Mouse (Mus musculus) MEL (cell line): ENCODE results near the gene LTO1. TPM values are rescaled to one million over a fixed set of nuclear protein-coding genes. Genes with fewer than 3 reads are reported as not detected.

Source experiments
- DNase-seq: peaks from one replicate; pipeline ENCODE4 v3.0.0; 2011; ENCODE audit warnings: low read depth, low spot score
- H3K27ac ChIP-seq: 2 replicates; pipeline ENCODE4 v1.5.1; 2012; ENCODE audit warnings: low read depth, mild to moderate bottlenecking, control low read depth, low read length, moderate library complexity; ENCODE audit not compliant: control insufficient read depth
- H3K27me3 ChIP-seq, 2 experiments: fragments of 150-350 bp in 1 of 2; sonication (generic) in 1 of 2; 2 replicates each; pipeline ENCODE4 v1.6.1; 2012; ENCODE audit warnings: low read length in 2 of 2, mild to moderate bottlenecking in 2 of 2, improper control_type of control experiment in 1 of 2, moderate library complexity in 1 of 2; ENCODE audit not compliant: insufficient read depth in 2 of 2, control insufficient read depth in 1 of 2
- H3K36me3 ChIP-seq, 2 experiments: 2 replicates each; pipeline ENCODE4 v1.6.1; 2012 to 2014; ENCODE audit warnings: low read length in 2 of 2, improper control_type of control experiment in 1 of 2, inconsistent platforms in 1 of 2, mild to moderate bottlenecking in 1 of 2; ENCODE audit not compliant: insufficient read depth in 2 of 2, control insufficient read depth in 1 of 2
- H3K4me1 ChIP-seq, 2 experiments: fragments of 150-350 bp in 1 of 2; sonication (generic) in 1 of 2; 2 replicates each; pipeline ENCODE4 v1.6.1; 2012; ENCODE audit warnings: low read length in 2 of 2, improper control_type of control experiment in 1 of 2, mild to moderate bottlenecking in 1 of 2; ENCODE audit not compliant: insufficient read depth in 2 of 2, control insufficient read depth in 1 of 2
- H3K4me3 ChIP-seq, 2 experiments: fragments of 150-350 bp in 1 of 2; sonication (generic) in 1 of 2; 2 replicates each; pipeline ENCODE4 v1.5.1; 2012; ENCODE audit warnings: low read depth in 2 of 2, low read length in 2 of 2, mild to moderate bottlenecking in 2 of 2, moderate library complexity in 2 of 2, control low read depth in 1 of 2, improper control_type of control experiment in 1 of 2; ENCODE audit not compliant: control insufficient read depth in 1 of 2, insufficient read depth in 1 of 2
- H3K79me2 ChIP-seq: 2 replicates; pipeline ENCODE4 v1.6.1; 2012; ENCODE audit warnings: mild to moderate bottlenecking, low read length, moderate library complexity; ENCODE audit not compliant: control insufficient read depth, poor library complexity, insufficient read depth
- H3K9ac ChIP-seq: 2 replicates; pipeline ENCODE4 v1.6.1; 2012; ENCODE audit warnings: low read depth, mild to moderate bottlenecking, control low read depth, low read length, moderate library complexity; ENCODE audit not compliant: control insufficient read depth, poor library complexity, severe bottlenecking
- H3K9me3 ChIP-seq: fragments of 150-350 bp; sonication (generic); replicated peaks from 2 replicates; pipeline ENCODE4 v1.6.1; 2012; ENCODE audit warnings: mild to moderate bottlenecking, low read length, improper control_type of control experiment, moderate library complexity; ENCODE audit not compliant: insufficient read depth
- BHLHE40 ChIP-seq: IDR thresholded peaks from 2 replicates; pipeline ENCODE4 v1.6.1; 2012; ENCODE audit warnings: low read depth, mild to moderate bottlenecking, inconsistent platforms, low read length, improper control_type of control experiment, borderline replicate concordance
- CHD1 ChIP-seq: IDR thresholded peaks from 2 replicates; pipeline ENCODE4 v1.6.1; 2012; ENCODE audit warnings: low read depth, mild to moderate bottlenecking, inconsistent platforms, low read length, improper control_type of control experiment
- CHD2 ChIP-seq: IDR thresholded peaks from 2 replicates; pipeline ENCODE4 v1.6.1; 2011; ENCODE audit warnings: low read length, improper control_type of control experiment
- E2F4 ChIP-seq: IDR thresholded peaks from 2 replicates; pipeline ENCODE4 v1.6.1; 2011; ENCODE audit warnings: low read depth, low read length, improper control_type of control experiment, borderline replicate concordance
- ELF1 ChIP-seq: IDR thresholded peaks from 2 replicates; pipeline ENCODE4 v1.6.1; 2014; ENCODE audit warnings: low read depth, mild to moderate bottlenecking, inconsistent platforms, low read length, improper control_type of control experiment, moderate library complexity
- ETS1 ChIP-seq: IDR thresholded peaks from 2 replicates; pipeline ENCODE4 v1.6.1; 2012; ENCODE audit warnings: low read depth, mild to moderate bottlenecking, inconsistent platforms, low read length, improper control_type of control experiment, moderate library complexity
- JUND ChIP-seq: IDR thresholded peaks from 2 replicates; pipeline ENCODE4 v1.6.1; 2011; ENCODE audit warnings: low read depth, mild to moderate bottlenecking, improper control_type of control experiment, low read length
- KAT2A ChIP-seq: conservative IDR thresholded peaks from 2 replicates; pipeline ENCODE4 v1.6.1; 2012; ENCODE audit warnings: low read depth, low read length, improper control_type of control experiment, inconsistent platforms
- MAX ChIP-seq: IDR thresholded peaks from 2 replicates; pipeline ENCODE4 v1.6.1; 2011; ENCODE audit warnings: low read length, improper control_type of control experiment
- MYB ChIP-seq: IDR thresholded peaks from 2 replicates; pipeline ENCODE4 v1.6.1; 2011; ENCODE audit warnings: mild to moderate bottlenecking, low read depth, low read length, improper control_type of control experiment
- NELFE ChIP-seq: IDR thresholded peaks from 2 replicates; pipeline ENCODE4 v1.6.1; 2011; ENCODE audit warnings: low read depth, low read length, improper control_type of control experiment
- POLR2AphosphoS2 ChIP-seq: IDR thresholded peaks from 2 replicates; pipeline ENCODE4 v1.6.1; 2011; ENCODE audit warnings: low read length, improper control_type of control experiment
- POLR2AphosphoS5 ChIP-seq: IDR thresholded peaks from 2 replicates; pipeline ENCODE4 v1.6.1; 2012; ENCODE audit warnings: low read depth, borderline replicate concordance, mild to moderate bottlenecking, inconsistent platforms, low read length, moderate library complexity, mixed read lengths
- SIN3A ChIP-seq: IDR thresholded peaks from 2 replicates; pipeline ENCODE4 v1.6.1; 2012; ENCODE audit warnings: low read length, improper control_type of control experiment, inconsistent platforms
- UBTF ChIP-seq: IDR thresholded peaks from 2 replicates; pipeline ENCODE4 v1.6.1; 2012; ENCODE audit warnings: low read depth, mild to moderate bottlenecking, inconsistent platforms, low read length, improper control_type of control experiment, moderate library complexity, borderline replicate concordance; ENCODE audit not compliant: insufficient read depth
- USF2 ChIP-seq, 2 experiments: IDR thresholded peaks; 2 replicates each; pipeline ENCODE4 v1.6.1; 2011 to 2012; ENCODE audit warnings: improper control_type of control experiment in 2 of 2, low read length in 2 of 2, borderline replicate concordance in 1 of 2, inconsistent platforms in 1 of 2, low read depth in 1 of 2, mild to moderate bottlenecking in 1 of 2; ENCODE audit not compliant: insufficient read depth in 1 of 2
- ZMIZ1 ChIP-seq: IDR thresholded peaks from 2 replicates; pipeline ENCODE4 v1.6.1; 2012; ENCODE audit warnings: low read depth, mild to moderate bottlenecking, inconsistent platforms, low read length, improper control_type of control experiment, moderate library complexity
- polyA plus RNA-seq, 2 experiments: library from polyadenylated mRNA; stranded (reverse) in 1 of 2; unstranded in 1 of 2; fragments of >175 nt in 1 of 2; fragments of >200 nt in 1 of 2; gene quantifications; 2 replicates each; pipeline versions ENCODE4 v1.2.1 to v1.2.4; 2012; ENCODE audit warnings: low replicate concordance in 2 of 2, low read depth in 1 of 2; ENCODE audit not compliant: insufficient read length in 2 of 2, insufficient read depth in 1 of 2, missing spikeins in 1 of 2
- total RNA-seq: library from RNA; depleted of rRNA; stranded (reverse); fragments of 300-350 nt; gene quantifications from 2 replicates; pipeline ENCODE4 v1.2.3, GENCODE M21; 2012

Gene LTO1
- total and polyA plus RNA-seq, 3 experiments = 18.1 to 18.4 TPM; not detected in 1

- Histone ChIP-seq H3K9ac (no peak overlapping the region), H3K9me3 (no peaks in the 10 kb centered on the region), H3K27ac (no peak overlapping the region), H3K4me3 (no peak overlapping the region), H3K4me1 (no peaks in the 10 kb centered on the region)
- no peak for DNase-seq
- no peak for TF ChIP-seq CHD2
- no peak for TF ChIP-seq SIN3A
- TF ChIP-seq POLR2AphosphoS2 = no peak
- no peak for TF ChIP-seq ELF1
- no peak for TF ChIP-seq USF2 (IDR thresholded peaks at IDR 0.05; ENCODE audit: borderline replicate concordance in 1 of 2, insufficient read depth in 1 of 2, low read depth in 1 of 2, low read length in 2 of 2)
- no peak for TF ChIP-seq NELFE
- TF ChIP-seq, all 39 proteins: peak for 0
- no peaks in the 10 kb centered on the region for H3K36me3 ChIP-seq
- H3K27me3 ChIP-seq = no peaks in the 10 kb centered on the region
- H3K79me2 ChIP-seq = no peaks in the 10 kb centered on the region
These were observed 27.8 kb downstream of the LTO1 start for GRCm38 (mm10) chr7:144942744-144943135.

- Histone ChIP-seq H3K27me3 (no peaks in the 10 kb centered on the region), H3K9me3 (no peaks in the 10 kb centered on the region), H3K9ac (no peak overlapping the region), H3K36me3 (no peaks in the 10 kb centered on the region), H3K27ac (no peak overlapping the region), H3K4me3 (no peak overlapping the region), H3K79me2 (no peaks in the 10 kb centered on the region), H3K4me1 (no peaks in the 10 kb centered on the region)
- DNase-seq = no peak
- TF ChIP-seq KAT2A (no peak), MAX (no peak), UBTF (no peak), CHD1 (no peak), ZMIZ1 (no peak), BHLHE40 (no peak), ETS1 (no peak), E2F4 (no peak), JUND (no peak), MYB (no peak), POLR2AphosphoS5 (no peak)
These were observed 28.4 kb downstream of the LTO1 start for GRCm38 (mm10) chr7:144943254-144943653.
